13 mouse cellular contexts compared by ENCODE assay signal in the genomic region with DNA sequence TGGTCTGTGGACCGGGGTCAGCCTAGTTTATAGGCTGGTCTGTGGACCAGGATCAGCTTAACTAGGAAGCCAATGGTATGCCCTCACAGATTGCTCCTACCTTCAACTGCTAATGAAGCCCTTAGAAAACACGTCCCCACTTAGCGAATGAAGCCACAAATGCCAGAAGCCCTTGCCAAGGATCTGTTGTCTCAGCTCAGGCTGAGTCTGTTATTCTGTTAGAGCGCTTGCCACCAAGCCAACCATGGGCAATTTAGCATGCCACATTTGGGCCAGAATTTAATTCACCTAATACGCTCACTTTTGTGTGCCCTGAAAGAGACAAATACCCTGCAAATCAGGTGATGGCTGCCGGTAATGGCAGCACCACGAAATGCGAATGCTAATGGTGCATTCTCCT.
"Had no signal": no experiment of that assay in that cellular context is flagged by ENCODE, and none has a peak within 500 bp of the region (broad histone marks: within the 10 kb centered on the region; RNA-seq: fewer than 3 reads in every experiment).

No protein-coding gene starts in this region.

- H3K36me3 ChIP-seq: limb, embryonic 15.5 days; liver, embryonic 12.5 days; midbrain, embryonic 10.5 days; midbrain, embryonic 15.5 days had no signal

- H3K27ac ChIP-seq: layer of hippocampus, adult 2 months; limb, embryonic 15.5 days; liver, embryonic 12.5 days; midbrain, embryonic 10.5 days; midbrain, embryonic 15.5 days had no signal

- H3K4me2 ChIP-seq: limb, embryonic 15.5 days; liver, embryonic 12.5 days; lung, embryonic 14.5 days; midbrain, embryonic 15.5 days had no signal

- H3K9ac ChIP-seq: limb, embryonic 15.5 days; liver, embryonic 12.5 days; lung, embryonic 14.5 days; midbrain, embryonic 15.5 days had no signal

- ATAC-seq: liver, embryonic 12.5 days; midbrain, embryonic 15.5 days had no signal

- H3K4me1 ChIP-seq: liver, embryonic 12.5 days had no signal

- DNase-seq: kidney, postnatal 36 days; layer of hippocampus, postnatal 36 days; lung, embryonic 14.5 days; lung, postnatal 10 days; lung, postnatal 4 days; right cerebral cortex, adult 18-20 months; right cerebral cortex, postnatal 25 days; thymus, postnatal 36 days had no signal

- H3K4me3 ChIP-seq: layer of hippocampus, adult 2 months; limb, embryonic 15.5 days; liver, embryonic 12.5 days; midbrain, embryonic 10.5 days; midbrain, embryonic 15.5 days had no signal

- H3K27me3 ChIP-seq: limb, embryonic 15.5 days; midbrain, embryonic 15.5 days had no signal

- H3K9me3 ChIP-seq: limb, embryonic 15.5 days; liver, embryonic 12.5 days; midbrain, embryonic 10.5 days; midbrain, embryonic 15.5 days had no signal
